9 mouse cellular contexts compared by ENCODE assay signal in genomic region chr19:43938355-43938754, GRCm38 (mm10). TPM values are rescaled to one million over a fixed set of nuclear protein-coding genes. Genes with fewer than 3 reads are reported as not detected.
DNase-seq lines count a peak whose midpoint lies in the region; ATAC-seq and TF ChIP-seq lines count a peak whose summit lies in the region.
"Had no signal": no experiment of that assay in that cellular context is flagged by ENCODE, and none has a peak within 500 bp of the region (broad histone marks: within the 10 kb centered on the region; RNA-seq: fewer than 3 reads in every experiment).

No protein-coding gene starts in this region.

- TF ChIP-seq POLR2A in kidney, adult 2 months (IDR thresholded peaks at IDR 0.05; ENCODE audit: low read depth, low read length) = no peak
- no peak for TF ChIP-seq POLR2A in embryonic fibroblast, embryonic 13.5 days (IDR thresholded peaks at IDR 0.05; ENCODE audit: low read depth, low read length)

- no peak overlapping the region for H3K9ac ChIP-seq in kidney, embryonic 15.5 days
- no peak overlapping the region for H3K9ac ChIP-seq in neural tube, embryonic 15.5 days (replicated peaks)

- H3K36me3 ChIP-seq in kidney, embryonic 15.5 days = no peaks in the 10 kb centered on the region
- H3K36me3 ChIP-seq in kidney, adult 2 months (ENCODE audit: control insufficient read depth, insufficient read depth, low read length) = no peaks in the 10 kb centered on the region
- no peaks in the 10 kb centered on the region for H3K36me3 ChIP-seq in neural tube, embryonic 15.5 days

- H3K4me3 ChIP-seq in kidney, embryonic 15.5 days (replicated peaks) = peak overlapping the region; percentile 84
- no peak overlapping the region for H3K4me3 ChIP-seq in kidney, adult 2 months (ENCODE audit: insufficient read depth, low read depth, low read length)
- peak overlapping the region; percentile 90; the same call in 1 of the 2 replicates for H3K4me3 ChIP-seq in embryonic fibroblast, embryonic 13.5 days (ENCODE audit: insufficient read depth, low read length)
- H3K4me3 ChIP-seq in neural tube, embryonic 15.5 days (replicated peaks) = no peak overlapping the region

- H3K9me3 ChIP-seq in kidney, embryonic 15.5 days (replicated peaks) = no peaks in the 10 kb centered on the region
- no peaks in the 10 kb centered on the region for H3K9me3 ChIP-seq in neural tube, embryonic 15.5 days (replicated peaks)

- no peak for ATAC-seq in kidney, embryonic 15.5 days (replicated peaks; ENCODE audit: low FRiP score)
- no peak for ATAC-seq in neural tube, embryonic 15.5 days (ENCODE audit: low FRiP score)

- no peaks in the 10 kb centered on the region for H3K27me3 ChIP-seq in kidney, embryonic 15.5 days
- H3K27me3 ChIP-seq in kidney, adult 2 months (replicated peaks; ENCODE audit: control insufficient read depth, insufficient read depth, low read length) = no peaks in the 10 kb centered on the region
- no peaks in the 10 kb centered on the region for H3K27me3 ChIP-seq in neural tube, embryonic 15.5 days (replicated peaks)

- WGBS in kidney, embryonic 15.5 days = 26% methylated on average over 11 of the region's 11 CpGs
- 42% methylated on average over 11 of the region's 11 CpGs for WGBS in kidney, adult 2 months
- 50% methylated on average over 11 of the region's 11 CpGs for WGBS in neural tube, embryonic 15.5 days

- peak overlapping the region; percentile 78 for H3K4me2 ChIP-seq in kidney, embryonic 15.5 days
- H3K4me2 ChIP-seq in neural tube, embryonic 15.5 days = peak overlapping the region; percentile 72

- DNase-seq in embryo, embryonic 10 days (ENCODE audit: low spot score) = peak; percentile 50
- no peak for DNase-seq in embryo, embryonic 9.5 days (ENCODE audit: extremely low spot score)
- DNase-seq in kidney, adult 2 months = no peak
- no peak for DNase-seq in retina, embryonic 14.5 days (ENCODE audit: low spot score)
- DNase-seq in ovary, postnatal 36 days (ENCODE audit: low spot score) = no peak
- DNase-seq: cerebellum, postnatal 36 days had no signal

- H3K27ac ChIP-seq in kidney, embryonic 15.5 days = 0 out of 2 replicates have a peak overlapping the region, but pooled peaks have one; percentile 9
- no peak overlapping the region for H3K27ac ChIP-seq in kidney, adult 2 months (ENCODE audit: insufficient read depth, low read depth, low read length)
- H3K27ac ChIP-seq in embryonic fibroblast, embryonic 13.5 days (ENCODE audit: insufficient read depth, low read length) = peak overlapping the region; percentile 73; the same call in 1 of the 2 replicates
- no peak overlapping the region for H3K27ac ChIP-seq in neural tube, embryonic 15.5 days (replicated peaks)

- TF ChIP-seq CTCF in kidney, adult 2 months (conservative IDR thresholded peaks at IDR 0.05; ENCODE audit: insufficient read depth, insufficient read length, low read depth, low read length) = no peak
- TF ChIP-seq CTCF in embryonic fibroblast, embryonic 13.5 days (IDR thresholded peaks at IDR 0.05; ENCODE audit: borderline replicate concordance, insufficient read depth, low read length) = no peak

- peaks cover 26% of the 10 kb centered on the region for H3K4me1 ChIP-seq in kidney, embryonic 15.5 days
- H3K4me1 ChIP-seq in kidney, adult 2 months (ENCODE audit: control insufficient read depth, insufficient read depth, low read length) = peaks cover 3% of the 10 kb centered on the region
- H3K4me1 ChIP-seq in embryonic fibroblast, embryonic 13.5 days (ENCODE audit: control insufficient read depth, insufficient read depth, low read length) = peaks cover 6% of the 10 kb centered on the region
- H3K4me1 ChIP-seq in neural tube, embryonic 15.5 days = peaks cover 23% of the 10 kb centered on the region

RNA-seq across cellular contexts. Expression of gene Dnmbp, which starts 1.6 kb away (rescaled TPM):
- polyA plus RNA-seq in kidney, embryonic 15.5 days (2015; fragmentation: Nextera tagmentation; extraction: Ambion mirVana) = 23.7 and 24.4 TPM in 2 replicates
- 13.9 and 15.5 TPM in 2 replicates for polyA plus RNA-seq in kidney, adult 2 months (2012; rRNA removed)
- 12.1 and 13.3 TPM in 2 replicates for polyA plus RNA-seq in embryonic fibroblast, embryonic 13.5 days (2011; ENCODE audit: insufficient read length, low read depth, missing spikeins)
- polyA plus RNA-seq in neural tube, embryonic 15.5 days (2015; fragmentation: Nextera tagmentation; extraction: Ambion mirVana) = 8.0 and 12.7 TPM in 2 replicates

RNA-seq across cellular contexts. Expression of gene Cpn1, which starts 48.0 kb away (rescaled TPM):
- 51.0 and 53.5 TPM in 2 replicates for polyA plus RNA-seq in kidney, embryonic 15.5 days (2015; fragmentation: Nextera tagmentation; extraction: Ambion mirVana)
- polyA plus RNA-seq in kidney, adult 2 months (2012; rRNA removed) = 100 and 103 TPM in 2 replicates
- polyA plus RNA-seq in embryonic fibroblast, embryonic 13.5 days (2011; ENCODE audit: insufficient read length, low read depth, missing spikeins) = not detected in 2 replicates
- 0.10 and 1.3 TPM in 2 replicates for polyA plus RNA-seq in neural tube, embryonic 15.5 days (2015; fragmentation: Nextera tagmentation; extraction: Ambion mirVana)

Comparison
In these comparisons a context has a peak if more than half of its experiments do, and no peak if none do; other contexts are left out.
1. H3K27ac ChIP-seq: peak in kidney, embryonic 15.5 days (single experiment) and embryonic fibroblast, embryonic 13.5 days (single experiment); none in kidney, adult 2 months (single experiment) and neural tube, embryonic 15.5 days (single experiment).
2. H3K4me3 ChIP-seq: peak in kidney, embryonic 15.5 days (single experiment) and embryonic fibroblast, embryonic 13.5 days (single experiment); none in kidney, adult 2 months (single experiment) and neural tube, embryonic 15.5 days (single experiment).
3. RNA of gene Cpn1, which starts 48.0 kb away (polyA plus RNA-seq): 100 to 103 TPM in kidney, adult 2 months and 51.0 to 53.5 TPM in kidney, embryonic 15.5 days; 0.10 to 1.3 TPM in neural tube, embryonic 15.5 days and not detected in embryonic fibroblast, embryonic 13.5 days; every median in the first group is over 10 times any median in the second.